Mouse (Mus musculus) heart, adult 2 months (tissue): ENCODE measurements around the gene Senp3.
A peak's percentile ranks its signal among the peaks of the same experiment; 100 is the strongest.

Experiments used
- CTCF ChIP-seq: fragments of 200-600 bp; IDR thresholded peaks from 2 replicates; pipeline ENCODE4 v1.8.1; 2022; ENCODE audit warnings: antibody characterized with exemption, mild to moderate bottlenecking, moderate library complexity
- EP300 ChIP-seq: fragments of 200-500 bp; IDR thresholded peaks from 2 replicates; pipeline ENCODE4 v1.6.1; 2011; ENCODE audit warnings: low read depth, low read length, control low read depth; ENCODE audit not compliant: insufficient read depth
- POLR2A ChIP-seq: fragments of 200-500 bp; IDR thresholded peaks from 2 replicates; pipeline ENCODE4 v1.6.1; 2011; ENCODE audit warnings: mild to moderate bottlenecking, low read depth, low read length, control low read depth; ENCODE audit not compliant: insufficient read depth

DNA sequence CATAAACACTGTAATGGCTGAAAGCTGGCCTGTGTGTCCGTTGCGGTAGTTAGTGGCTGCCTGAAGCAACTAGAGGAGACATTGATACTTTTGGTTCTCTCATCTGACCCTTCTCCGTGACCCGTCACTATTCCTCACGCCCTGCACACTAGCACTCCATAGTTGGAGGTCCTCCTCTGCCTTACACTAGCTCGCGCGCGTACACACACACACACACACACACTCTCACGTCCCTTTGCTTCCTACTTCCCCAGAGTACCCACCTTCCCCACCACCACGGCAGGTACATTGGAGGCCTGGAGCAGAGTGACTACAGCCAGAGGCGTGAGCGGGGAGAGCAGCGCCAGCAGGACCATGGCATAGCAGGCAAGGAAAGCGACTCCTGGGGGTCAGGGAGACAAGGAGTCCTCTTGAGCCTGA lies 24.4 kb downstream of the Senp3 start:
- TF ChIP-seq CTCF = no peak
- no peak for TF ChIP-seq POLR2A
- TF ChIP-seq EP300 = 0 out of 2 replicates have a peak, but pooled peaks have one; percentile 0
